Mouse (Mus musculus): ENCODE data around the gene Zfp334.

Gene Zfp334

DNA sequence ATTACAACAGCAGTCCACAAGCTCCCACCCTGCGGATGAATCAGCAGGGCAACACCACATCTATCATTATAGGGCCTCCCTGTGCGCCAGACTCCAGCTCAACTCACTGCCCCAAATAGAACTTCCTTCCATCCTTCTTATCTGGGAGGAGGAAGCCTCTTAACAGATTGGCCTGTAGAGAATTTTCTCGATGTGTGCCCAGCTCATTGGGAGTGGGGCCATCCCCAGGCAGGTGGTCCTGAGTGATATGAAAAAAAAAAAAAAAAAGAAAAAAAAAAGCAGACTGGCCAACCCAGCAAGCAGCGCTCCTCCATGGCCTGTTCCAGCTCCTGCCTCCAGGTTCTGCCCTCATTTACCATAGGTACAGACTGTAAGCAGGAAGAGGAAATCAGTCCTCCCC lies 12.1 kb downstream of the Zfp334 start:
- DNase-seq (ENCODE audit: low spot score): no peak

DNA sequence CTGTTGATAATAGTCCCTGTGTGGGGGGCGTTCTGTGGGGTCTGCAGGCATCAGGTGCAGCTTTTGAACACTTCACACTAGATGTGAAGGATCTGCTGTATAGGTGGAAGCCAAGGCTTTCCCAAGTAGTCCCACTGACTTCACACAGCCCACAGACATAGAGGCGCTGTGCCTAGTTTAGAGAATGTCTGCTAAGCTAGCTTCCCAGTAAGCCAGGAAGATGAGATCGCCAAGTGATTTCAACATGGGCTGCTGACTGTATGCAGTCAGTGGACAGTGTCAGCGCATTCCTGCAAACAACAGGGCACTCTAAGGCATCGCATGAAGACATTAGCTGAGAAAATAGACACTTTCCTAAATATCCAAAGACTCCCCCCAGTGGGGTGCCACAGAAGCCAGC lies 12.6 kb downstream of the Zfp334 start:
- DNase-seq (ENCODE audit: low spot score): no peak

DNA sequence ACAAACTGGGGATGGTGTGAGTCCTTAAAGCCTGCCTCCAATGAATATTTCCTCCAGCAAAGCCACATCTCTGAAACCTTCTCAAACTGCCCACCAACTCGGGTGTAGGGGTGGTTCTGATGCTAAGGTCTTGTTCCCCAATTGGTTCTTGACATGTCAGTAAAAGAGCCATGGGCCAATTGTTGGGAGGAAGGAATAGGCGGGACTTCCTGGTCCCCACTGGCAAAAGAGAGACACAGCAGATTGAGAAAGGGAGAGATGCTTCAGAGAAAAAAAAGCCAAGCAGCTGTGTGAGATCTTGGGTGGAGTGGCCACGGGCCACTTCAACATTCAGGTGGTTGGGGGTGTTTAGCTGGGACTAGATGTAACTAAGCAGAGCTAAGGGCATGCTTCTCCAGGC lies 17.0 kb downstream of the Zfp334 start:
- no peak for DNase-seq (ENCODE audit: low spot score)

DNA sequence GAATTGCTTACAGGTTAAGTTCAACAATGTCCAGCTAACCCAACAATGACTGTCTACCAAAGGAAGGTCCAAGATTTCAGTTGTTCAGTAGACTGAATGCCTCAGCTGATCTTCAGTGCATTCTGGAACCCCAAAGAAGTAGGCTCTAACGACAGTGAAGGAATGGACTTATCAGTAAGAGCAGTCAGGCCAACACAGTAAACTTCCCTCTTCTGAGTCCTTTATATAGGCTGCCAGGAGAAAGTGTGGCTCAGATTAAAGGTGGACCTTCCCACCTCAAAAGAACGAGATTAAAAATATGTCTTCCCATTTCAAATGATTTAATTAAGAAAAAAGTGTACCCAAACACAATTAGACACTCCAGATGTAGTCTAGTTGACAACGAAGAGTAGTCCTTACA lies 17.7 kb downstream of the Zfp334 start:
- DNase-seq (ENCODE audit: low spot score): no peak

DNA sequence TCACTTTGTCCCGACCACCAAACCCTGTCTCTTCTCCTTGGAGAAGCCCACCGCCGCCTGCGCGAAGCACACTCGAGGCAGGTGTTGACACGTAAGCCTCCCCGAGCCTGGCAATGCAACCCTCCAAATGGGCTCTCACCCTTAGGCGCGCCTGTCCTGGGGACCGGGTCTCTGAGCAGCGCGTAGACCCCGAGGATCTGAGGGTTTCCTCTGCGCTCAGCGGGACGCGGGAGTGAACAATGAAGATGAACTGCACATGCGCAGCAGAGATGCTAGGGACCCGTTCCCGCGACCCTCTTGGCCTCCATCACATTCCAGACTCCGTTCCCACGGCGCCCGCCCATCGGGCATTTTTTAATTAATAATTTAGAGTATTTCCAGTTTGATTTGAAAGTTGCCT lies 19.6 kb downstream of the Zfp334 start, which contains the start of gene Zfp663:
TSS of gene Zfp663 (minus strand) at position 234 of the 400 bp plus-strand sequence.
- DNase-seq (ENCODE audit: low spot score): peak; percentile 89

DNA sequence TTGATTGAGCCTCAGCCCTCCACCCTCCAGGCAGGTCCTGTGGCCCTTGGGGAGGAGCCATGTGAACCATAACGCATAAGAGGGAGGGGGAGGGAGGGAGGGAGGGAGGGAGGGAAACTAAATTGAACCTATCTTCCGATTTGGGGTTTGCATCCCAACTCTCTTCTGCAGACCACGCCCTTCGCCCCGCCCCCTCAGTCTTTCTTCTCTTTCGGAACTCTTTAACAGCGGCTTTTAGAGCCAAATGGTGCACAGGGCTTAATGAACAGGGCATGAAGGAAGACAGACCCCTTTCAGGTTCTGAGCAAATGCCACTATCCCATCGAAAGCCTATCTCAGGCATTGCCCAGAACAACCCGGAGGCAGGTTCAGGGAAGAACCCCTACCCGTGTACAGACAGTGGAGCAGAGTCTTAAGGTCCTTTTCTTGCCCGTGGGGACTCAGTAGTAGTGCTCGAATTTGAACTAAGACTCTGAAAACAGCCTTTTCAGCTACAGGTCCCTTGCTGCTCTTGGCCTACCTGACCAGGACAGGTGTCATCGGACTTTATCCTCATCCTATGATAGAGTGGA lies 20.1 kb downstream of the Zfp334 start:
- DNase-seq (ENCODE audit: low spot score): no peak

DNA sequence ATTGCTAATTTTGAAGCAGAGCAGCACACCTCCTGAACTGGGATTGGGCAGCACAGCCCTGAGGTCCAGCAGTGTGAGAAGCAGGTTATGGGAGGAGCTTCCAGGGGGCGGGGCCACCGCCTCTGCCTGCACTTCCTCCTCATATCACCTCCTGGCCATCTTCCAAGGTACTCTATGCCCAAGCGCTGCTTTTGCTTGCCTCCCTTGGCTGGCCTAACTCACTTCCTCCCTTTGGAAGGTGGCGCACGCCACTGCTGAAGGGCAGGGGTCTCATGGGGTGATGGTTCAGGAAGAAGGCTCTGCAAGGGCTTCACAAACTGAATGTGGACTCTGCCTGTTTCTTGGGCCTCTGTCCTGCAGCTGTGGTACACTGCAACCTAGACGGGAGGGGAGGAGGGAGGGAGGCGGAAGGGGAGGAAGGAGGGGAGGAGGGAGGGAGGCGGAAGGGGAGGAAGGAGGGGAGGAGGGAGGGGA lies 21.0 kb downstream of the Zfp334 start:
- no peak for DNase-seq (ENCODE audit: low spot score)

DNA sequence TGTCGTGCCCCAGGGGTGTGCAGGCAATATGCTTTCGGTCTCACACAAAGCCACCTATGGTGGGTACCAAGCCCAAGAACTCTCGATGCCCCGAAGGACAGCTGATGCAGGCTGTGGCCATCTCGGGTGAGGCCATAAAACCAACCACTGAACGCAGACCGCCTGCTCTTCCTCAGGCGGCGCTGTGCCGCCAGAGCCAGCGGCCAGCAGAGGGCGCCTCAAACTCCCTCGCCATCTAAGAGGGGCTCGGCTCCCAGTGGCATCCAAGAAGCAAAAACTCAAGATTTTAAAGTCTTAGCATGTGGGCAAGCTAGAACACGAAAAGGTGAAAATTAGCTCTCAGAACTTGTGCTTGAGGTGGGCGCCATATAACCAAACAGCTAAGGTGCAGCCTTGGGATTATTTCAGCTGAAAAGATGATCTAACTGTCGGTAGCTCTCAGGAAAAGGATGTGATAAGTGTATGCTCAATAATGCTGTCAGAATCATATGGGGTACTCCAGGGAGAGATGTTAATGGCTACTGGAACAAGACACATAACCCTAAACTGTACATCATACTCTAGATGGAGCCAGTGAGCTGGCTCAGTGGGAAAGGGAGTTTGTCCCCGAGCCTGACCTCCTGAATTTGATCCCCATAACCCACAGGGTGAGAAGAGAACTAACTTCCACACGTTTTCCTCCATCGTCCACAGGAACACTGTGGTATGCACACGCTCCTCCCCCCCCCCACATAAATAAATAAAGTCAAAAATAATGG lies 23.5 kb downstream of the Zfp334 start:
- DNase-seq (ENCODE audit: low spot score): peak; percentile 80

DNA sequence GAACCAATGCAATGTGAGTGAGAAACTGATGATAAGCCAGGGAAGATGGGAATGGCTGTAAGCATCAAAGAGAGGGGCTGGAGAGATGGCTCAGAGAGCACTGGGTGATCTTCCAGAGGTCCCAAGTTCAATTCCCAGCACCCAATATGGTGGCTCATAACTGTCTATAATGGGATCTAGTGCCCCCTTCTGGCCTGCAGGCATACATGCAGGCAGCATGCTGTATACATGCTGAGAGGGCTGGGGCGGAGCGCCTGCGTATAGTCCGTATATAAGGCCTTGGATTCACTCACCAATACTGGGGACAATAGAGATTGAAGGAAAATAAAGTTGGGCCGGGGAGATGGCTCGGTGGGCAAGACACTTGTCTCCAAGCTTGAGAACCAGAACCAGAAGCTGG lies 24.8 kb downstream of the Zfp334 start:
- no peak for DNase-seq (ENCODE audit: low spot score)

DNA sequence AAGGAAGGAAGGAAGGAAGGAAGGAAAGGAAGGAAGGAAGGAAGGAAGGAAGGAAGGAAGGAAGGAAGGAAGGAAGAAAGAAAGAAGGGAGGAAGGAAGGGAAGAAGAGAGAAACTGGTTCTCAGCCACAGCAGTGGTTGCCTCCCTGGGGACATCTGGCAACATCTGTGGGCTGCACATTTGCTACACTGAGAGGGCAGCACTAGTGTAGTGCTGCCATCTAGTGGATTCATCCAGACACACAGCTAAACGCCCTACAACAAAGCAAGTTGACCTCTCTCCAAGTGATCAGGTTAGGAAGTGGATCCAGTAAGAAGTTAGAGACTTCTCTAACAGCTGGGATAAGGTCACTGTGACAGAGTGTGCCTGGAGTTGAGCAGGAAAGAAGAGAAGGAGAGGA lies 27.2 kb downstream of the Zfp334 start:
- peak; percentile 90 for DNase-seq (ENCODE audit: low spot score)

DNA sequence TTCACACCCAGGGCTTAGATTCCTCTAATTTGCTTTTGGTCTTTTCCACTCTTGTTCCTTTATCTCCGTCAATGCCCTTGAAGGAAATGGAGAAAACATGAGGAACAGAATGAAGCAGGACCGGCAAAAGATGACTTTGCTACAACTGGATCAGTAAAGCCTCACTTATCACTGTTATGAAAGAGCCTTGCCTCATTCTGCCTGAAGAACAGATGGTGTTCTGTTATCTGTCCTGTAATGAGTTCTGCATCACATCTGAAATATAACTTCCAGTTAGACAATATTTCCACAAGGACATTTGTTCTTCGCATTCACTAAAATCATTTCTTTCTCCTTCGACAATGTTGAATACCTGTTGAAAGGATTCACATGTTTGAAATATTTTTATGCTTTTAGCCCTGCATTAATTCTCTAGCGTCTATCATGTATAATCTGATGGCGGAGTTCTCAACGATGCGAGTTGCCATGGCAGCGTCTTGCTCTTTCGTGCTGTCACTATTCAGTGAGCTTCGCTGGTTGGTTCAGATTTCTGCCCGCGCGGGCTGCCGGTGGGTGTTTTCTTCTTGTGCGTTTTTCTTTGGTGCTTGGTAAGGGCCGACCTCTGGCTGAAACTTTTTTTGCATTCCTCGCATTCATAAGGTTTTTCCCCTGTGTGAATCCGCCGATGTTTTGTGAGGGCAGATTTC lies 36.1 kb downstream of the Zfp334 start:
- DNase-seq (ENCODE audit: low spot score): no peak

DNA sequence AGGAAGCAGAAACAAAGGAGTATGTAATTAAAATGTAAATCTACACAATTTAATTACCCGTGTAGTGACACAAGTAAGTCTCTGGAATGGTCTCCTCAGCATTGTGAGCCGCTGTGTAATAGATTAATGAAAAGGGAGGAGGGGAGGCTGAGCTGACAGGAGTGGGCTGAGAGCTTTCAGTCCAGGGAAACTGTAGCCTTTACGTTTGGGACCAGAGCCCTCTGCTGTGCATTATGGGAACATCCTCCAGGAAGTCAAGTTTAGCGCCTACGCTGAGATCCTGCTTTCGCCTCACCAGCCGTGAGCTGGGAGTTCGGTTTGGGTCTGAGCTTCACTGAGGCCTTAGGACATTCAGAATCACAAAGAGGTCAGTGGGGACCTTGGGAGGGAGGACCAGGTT lies 38.6 kb downstream of the Zfp334 start:
- DNase-seq (ENCODE audit: low spot score): peak; percentile 74

DNA sequence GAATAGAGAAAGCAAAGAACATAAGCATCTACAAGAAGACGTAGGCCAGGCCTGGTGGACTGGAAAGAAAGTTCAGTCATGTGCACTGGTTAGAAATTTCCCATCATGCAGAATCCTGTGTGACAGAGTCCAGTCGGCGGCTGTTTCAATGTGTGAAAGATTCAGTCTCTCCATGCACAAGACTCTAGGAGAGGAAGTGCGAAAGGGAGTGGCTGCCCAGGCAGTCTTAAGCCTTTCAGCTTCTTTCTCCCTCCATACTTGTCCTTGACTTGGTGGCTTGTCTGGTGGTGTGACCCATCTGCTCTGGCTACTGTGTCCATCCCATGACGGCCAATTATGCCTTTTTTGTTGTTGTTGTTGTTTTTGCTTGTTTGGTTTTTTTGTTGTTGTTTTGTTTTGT lies 41.9 kb downstream of the Zfp334 start:
- no peak for DNase-seq (ENCODE audit: low spot score)

DNA sequence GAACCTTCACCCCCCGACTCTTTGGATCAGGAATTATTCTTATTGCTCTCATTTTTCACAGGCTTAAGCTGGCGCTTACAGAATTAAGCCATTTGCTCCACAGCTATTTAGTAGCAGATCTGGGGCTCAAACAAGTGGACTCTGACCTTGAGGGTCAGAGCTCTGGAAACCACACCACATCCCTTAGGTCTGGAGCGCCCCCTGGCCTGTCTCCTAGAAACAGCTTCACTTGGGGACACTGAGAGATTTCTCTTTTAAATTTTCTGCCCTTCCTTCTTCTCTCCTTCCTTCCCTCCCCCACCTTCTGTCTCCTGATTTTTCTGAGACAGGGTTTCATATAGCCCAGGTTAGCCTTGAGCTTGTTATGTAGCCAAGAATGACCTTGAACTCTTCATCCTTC lies 50.9 kb downstream of the Zfp334 start:
- DNase-seq (ENCODE audit: low spot score): peak; percentile 78

DNA sequence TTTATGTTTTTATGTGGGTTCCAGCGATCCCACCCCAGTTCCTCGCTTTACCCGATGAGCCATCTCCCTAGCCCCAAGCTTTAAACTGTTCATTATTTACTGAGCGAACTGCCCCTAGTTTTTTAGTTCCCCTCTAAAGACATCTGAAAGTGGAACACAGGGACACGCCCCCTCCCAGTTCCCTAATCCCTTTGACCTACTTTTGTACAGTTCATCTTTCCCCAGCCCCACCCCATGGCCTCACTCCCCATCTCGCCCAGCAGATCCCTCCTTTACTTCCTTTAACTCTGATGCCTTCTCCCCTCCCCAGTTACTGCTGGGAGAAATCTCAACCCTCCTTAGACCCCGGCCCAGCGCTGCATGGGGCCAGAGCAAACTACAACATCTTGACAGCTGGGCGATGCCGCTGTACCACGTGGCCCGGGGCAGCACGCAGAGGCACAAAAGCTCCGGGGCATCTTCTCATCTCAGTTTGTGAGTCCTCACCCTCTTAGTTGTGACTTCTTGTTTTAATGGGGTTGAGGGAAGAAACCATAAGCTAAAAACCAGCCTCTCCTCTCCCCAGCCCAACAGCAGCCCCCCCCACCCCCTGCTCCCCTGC lies 55.3 kb downstream of the Zfp334 start:
- DNase-seq (ENCODE audit: low spot score): no peak

DNA sequence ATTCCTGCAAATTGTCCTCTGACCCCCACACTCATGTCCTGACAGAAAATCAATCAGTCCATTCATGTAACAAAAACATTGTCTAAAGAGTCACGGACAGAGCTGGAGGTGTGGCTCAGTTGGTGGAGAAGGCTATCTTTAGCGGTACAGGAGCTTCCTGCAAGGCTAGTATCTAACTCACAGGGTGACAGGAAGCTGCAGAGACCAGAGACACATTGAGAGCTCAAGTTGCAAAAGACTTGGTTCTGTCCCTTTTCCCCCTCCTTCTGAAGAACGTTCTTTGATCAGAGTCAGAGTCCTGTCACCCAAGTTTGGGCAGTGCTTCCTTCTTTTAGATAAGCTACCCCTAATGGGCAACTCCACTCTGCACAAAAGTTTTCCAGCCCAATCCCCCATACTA lies 58.4 kb downstream of the Zfp334 start:
- no peak for DNase-seq (ENCODE audit: low spot score)

DNA sequence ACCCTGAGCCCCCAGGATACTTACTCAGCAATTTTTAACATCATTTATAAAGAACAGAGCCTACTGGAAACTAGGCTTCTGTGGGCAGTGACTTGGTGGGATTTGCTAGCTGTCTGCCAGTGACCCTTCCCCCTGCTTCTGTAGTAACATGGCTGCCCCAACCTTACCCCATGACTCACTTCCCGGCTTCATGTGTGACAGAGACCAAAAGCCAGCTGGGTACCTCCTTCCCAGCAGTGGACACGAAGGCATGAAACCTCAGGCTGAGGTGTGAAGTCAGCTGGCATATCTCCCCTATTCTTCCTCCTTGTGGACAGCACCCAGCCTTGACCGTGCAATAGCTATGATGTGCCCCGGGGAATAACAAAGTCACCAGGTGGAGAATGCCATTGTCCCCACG lies 59.3 kb downstream of the Zfp334 start:
- no peak for DNase-seq (ENCODE audit: low spot score)

DNA sequence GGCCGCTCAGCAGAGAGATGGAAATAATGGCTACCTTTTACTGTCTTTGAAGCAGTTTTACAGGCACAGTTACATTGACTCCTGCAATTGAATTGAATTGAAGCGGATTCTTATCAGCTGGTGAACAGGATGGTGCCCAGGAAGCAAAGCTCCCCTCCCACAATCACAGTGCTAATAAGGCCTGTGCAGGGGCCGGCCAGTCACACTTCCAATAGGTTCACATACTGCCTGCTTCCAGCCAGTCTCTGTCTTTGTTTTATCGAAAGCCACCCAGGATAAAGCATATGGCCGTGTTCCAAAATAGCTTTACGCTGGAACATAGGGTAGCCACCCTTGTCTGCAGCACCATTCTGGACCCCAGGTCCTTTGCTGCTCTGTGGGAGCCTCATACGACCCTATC lies 60.7 kb downstream of the Zfp334 start:
- DNase-seq (ENCODE audit: low spot score): no peak

DNA sequence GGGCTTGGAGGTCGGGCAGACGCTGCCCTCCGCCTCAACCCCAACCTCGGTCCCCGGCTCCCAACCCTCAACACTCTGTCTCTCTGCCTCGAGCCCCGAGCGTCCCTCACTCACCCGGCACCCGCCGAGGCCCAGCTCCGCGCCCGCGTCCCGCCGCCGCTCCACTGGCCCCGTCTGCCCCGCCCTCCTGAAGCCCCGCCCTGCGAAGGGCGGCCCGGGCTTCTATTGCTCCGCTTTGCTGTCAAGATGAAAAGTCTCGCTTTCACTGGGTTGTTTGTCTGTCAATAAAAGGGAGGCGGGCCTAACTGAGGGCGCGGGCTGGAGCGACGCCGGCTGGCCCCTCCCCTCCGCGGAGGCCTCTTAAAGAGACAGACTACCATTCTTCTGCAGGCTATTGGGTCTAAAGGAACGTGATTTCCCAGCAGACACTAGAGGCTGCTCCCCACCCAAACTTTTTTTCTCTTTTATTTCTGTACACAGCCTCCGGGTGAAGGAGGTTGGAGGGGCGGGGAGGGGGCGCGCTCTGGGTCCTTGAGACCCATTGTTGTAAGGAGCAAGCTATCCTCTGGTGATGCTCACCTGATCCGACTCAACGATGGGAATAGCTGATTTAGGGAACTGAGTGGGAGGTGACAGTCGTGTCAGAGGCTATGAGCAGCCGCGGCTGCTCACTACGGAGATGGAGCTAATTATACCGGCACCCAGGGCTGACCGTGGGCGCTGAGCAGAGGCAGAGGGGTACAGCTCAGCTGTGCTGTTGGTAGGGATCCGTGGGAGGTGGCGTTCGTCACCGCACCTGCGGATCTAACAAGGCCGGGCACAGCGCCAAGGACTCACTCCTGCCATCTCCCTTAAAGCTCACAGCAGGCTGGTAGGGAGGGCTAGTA lies 61.5 kb downstream of the Zfp334 start, which contains the start of gene Elmo2:
TSS of gene Elmo2 (minus strand) at position 176 of the 887 bp plus-strand sequence.
- DNase-seq (ENCODE audit: low spot score): peak; percentile 96

DNA sequence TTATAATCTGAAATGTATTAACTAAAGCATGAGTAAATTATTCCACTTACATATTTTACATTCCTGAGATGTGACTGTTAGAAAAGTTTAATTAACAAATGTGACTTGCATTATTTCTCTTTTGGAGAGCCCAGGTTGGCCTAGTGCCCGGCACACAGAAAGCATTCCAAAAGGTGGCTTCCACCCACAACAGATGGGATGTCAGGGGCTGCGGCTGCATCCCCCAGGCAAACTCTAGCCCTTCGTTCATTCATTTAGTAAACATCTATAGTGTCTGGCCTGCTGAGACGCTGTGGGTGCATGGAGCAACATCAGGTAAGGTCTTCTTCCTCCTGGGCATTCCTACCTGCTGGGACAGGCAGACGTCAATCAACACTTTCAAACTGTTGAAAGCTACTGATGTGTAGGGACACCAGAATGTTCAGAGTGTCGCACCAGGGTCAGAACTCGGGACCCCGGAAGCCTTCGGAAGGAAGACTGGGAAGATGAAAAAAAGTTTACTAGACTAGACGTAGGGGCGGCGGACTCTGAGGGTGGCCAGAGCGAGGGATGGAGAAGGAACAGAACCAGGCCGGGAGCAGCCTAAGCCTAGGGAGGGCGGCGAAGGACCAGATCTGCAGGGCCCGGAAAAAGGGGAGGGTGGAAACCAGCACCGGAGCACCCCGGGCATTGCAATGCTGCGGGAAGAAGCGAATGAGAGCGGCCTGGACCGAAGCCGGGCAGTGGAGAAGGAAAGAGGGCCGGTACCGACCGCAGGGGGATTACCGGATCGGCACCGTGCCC lies 62.3 kb downstream of the Zfp334 start:
- no peak for DNase-seq (ENCODE audit: low spot score)

All from embryo, embryonic 10 days (tissue).